Mouse (Mus musculus) gastrocnemius, adult 8-10 months (tissue): ENCODE data around the gene Psme1. TPM values are rescaled to one million over a fixed set of nuclear protein-coding genes. Genes with fewer than 3 reads are reported as not detected.
A peak's percentile ranks its signal among the peaks of the same experiment; 100 is the strongest.

Source experiments
- DNase-seq, 2 experiments: peaks; one replicate each; pipeline ENCODE4 v3.0.0; 2022; ENCODE audit warnings: low spot score in 2 of 2
- total RNA-seq, 4 experiments: library from RNA; stranded (reverse); gene quantifications; 2 replicates each; pipeline ENCODE4 v1.2.4; 2022

Gene Psme1
- 10 to 100 TPM; 63.4 to 78.7 (median 78.0) TPM for total RNA-seq

DNA sequence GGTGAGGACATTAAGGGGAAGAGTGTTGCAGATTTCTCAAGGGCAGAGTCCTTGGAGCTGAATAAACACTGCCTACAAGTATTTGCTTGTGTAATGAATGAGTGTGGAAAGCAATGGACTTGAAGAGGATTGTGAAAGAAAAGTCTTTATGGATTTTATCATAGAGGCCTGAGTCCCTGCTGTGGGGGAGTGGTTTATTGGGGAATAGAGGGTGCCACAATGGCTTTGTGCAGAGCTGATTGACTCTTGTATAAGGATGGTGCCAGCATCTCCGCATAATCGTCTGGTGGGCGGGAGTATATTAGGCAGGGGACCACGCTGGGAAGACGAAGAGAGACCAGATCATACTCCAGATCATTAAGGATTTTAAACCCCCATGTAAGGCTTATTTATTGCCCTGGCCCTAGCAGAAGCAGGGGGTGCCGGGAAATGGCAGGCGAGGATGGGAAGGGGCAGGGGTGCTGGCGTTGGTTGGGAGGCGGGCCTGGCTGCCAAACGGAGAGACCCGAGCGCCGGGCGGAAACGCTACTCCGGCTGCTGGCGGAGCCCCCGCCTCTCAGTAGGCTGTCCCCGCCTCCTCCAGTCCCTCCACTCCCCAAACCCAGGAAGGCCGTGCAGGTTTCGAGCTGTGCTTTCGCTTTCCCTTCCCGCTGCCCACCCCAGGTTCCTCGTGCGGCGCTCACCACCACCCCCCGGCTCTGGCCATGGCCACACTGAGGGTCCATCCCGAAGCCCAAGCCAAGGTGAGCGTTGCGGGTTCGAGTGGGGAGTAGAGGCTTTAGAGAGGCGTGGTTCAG lies at the start of gene Psme1:
Gene Psme1 (plus strand): TSS at position 253 of the 797 bp plus-strand sequence.
- peak; percentile 64 to 66 for DNase-seq

DNA sequence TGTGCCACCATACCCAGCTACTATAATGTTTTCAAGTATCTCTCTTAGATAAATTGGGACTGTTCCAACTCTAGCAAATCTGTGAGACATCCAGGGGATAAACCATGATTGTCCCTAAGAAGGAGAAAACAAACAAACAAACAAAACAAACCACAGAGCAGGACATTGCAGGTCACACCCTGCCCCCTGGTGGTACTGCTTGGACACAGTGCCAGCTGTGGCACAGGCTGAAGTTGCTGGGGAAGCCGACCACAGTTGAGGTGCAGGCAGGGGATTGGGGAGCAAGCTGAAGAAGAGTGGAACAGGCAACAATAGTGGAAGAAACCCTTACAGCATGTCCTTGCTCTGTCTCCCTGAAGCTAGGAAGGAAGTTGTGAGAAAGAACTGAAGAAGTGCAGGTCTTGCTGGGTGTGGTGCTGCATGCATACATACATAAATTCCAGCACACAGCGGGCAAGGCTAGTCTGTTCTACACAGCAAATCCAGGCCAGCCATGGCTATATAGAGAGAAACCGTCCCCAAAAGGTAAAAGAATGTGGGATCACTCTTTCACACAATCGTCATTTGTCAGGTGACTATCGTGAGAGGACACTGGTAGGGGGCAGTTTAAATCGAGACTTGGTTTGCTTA lies 41.7 kb upstream of the Psme1 start:
- DNase-seq: no peak

- DNase-seq: peak; percentile 81 to 89
Observed at GRCm38 (mm10) chr14:55540067-55540786, 37.7 kb upstream of the Psme1 start, which contains the start of gene Pck2. TSS of gene Pck2 (plus strand) at chr14:55540266.

- peak; percentile 48 to 59 for DNase-seq
Observed at GRCm38 (mm10) chr14:55540787-55541321, 37.1 kb upstream of the Psme1 start.

GRCm38 (mm10) chr14:55542268-55542667 lies 35.7 kb upstream of the Psme1 start:
- no peak for DNase-seq

DNA sequence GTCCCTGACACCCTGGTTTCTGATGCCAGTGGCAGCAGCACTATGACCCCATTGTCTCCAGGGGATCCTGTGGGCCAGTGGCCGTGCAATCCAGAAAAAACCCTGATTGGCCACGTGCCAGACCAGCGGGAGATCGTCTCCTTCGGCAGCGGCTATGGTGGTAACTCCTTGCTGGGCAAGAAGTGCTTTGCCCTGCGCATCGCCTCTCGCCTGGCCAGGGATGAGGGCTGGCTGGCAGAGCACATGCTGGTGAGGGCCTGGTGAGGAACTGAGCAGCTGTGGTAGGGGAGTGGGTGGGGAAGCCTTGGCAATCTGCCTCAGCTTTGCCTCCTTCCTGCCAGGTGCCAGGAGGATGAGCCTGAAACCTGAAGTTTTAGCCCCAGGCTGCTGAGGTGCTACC lies 33.6 kb upstream of the Psme1 start:
- DNase-seq: no peak

DNA sequence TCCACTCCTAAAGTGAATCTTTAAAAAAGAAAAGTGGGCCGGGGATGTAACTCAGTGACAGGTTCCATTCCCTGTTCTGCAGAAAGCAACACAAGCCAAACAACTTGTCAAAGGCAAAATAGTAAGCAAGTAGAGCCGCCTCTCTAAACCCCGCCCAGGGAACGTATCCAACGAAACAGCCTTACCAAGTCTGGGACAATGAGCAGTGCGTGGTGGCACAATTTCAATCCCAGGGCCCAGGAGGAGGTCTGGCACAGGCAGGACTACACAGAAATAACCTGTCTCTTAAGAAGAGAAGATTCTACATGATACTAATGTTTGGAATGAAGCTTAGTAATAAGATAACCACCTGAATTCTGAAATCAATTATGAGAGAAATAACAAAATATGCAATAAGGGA lies 27.7 kb upstream of the Psme1 start:
- DNase-seq: no peak

DNA sequence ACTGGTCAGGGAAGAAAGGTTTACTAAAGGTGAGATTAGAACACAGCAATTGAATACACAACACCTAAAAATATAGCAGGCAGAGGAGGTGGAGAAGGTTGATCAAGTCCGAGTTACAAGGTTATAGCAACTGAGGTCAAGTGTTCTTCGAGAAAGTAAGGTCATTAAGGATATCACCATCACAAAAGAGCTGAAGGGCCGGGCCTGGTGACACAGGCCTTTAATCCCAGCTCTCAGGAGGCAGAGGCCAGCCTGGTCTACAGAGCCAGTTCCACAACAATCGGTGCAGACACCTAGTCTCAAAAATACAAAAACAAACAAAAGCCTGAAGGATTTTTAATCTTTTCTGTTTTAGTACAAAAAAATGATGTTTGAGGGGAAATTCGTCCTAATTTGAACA lies 26.6 kb upstream of the Psme1 start:
- DNase-seq: no peak

GRCm38 (mm10) chr14:55551794-55552193 lies 26.1 kb upstream of the Psme1 start:
- no peak for DNase-seq

- DNase-seq: no peak
Observed at GRCm38 (mm10) chr14:55554635-55555034, 23.3 kb upstream of the Psme1 start.

- no peak for DNase-seq
Observed at GRCm38 (mm10) chr14:55555788-55556187, 22.1 kb upstream of the Psme1 start.

DNA sequence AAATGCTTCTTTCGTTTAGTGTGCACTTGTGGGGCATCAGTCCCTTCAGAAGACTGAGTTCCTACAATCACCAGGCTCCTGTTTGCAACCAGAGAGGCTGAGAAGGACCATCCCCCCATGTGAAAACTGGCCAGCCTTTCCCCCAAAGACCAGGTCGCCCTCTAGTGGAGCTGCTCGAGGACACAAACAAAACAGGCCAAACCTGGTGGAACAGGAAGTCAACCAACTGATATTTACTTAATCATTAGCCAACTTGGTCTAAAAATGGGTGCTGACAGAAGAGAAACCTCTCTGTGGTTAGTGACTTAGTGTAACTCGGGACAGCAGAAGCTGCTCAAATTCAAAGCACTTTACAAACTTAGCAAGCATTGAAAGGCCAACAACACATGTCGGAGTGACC lies 20.9 kb upstream of the Psme1 start:
- peak; percentile 55 to 61 for DNase-seq

- no peak for DNase-seq
Observed at GRCm38 (mm10) chr14:55557587-55557986, 20.3 kb upstream of the Psme1 start.

- no peak for DNase-seq
Observed at GRCm38 (mm10) chr14:55558740-55559448, 19.0 kb upstream of the Psme1 start.

GRCm38 (mm10) chr14:55559799-55560201 lies 18.1 kb upstream of the Psme1 start, which contains the start of gene Dcaf11:
TSS of gene Dcaf11 (plus strand) at chr14:55560006.
- peak; percentile 84 to 91 for DNase-seq

GRCm38 (mm10) chr14:55560202-55561073 lies 17.5 kb upstream of the Psme1 start, which contains the start of gene A730061H03Rik:
TSS of gene A730061H03Rik (minus strand) at chr14:55560406.
- peak; percentile 97 for DNase-seq

DNA sequence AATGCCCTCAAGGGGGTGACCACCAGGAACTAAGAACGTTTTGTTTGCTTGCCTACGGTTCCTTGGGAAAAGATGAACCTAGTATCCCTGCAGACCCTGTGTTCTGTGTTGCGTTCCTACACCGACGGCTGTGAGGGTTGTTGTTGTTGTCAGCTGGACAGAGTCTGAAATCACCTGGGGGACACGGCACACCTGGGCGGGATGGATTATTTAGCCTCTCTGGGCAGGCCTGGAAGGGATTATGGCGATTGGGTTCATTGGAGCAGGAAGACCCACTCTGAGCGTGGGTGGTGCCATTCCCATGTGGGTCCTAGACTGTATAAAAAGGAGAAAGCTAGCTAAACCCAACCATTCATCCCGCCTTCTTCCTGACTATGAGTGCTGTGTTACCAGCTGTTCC lies 16.1 kb upstream of the Psme1 start:
- no peak for DNase-seq

GRCm38 (mm10) chr14:55563249-55563648 lies 14.7 kb upstream of the Psme1 start:
- no peak for DNase-seq

- no peak for DNase-seq
Observed at GRCm38 (mm10) chr14:55565748-55566147, 12.2 kb upstream of the Psme1 start.

GRCm38 (mm10) chr14:55567496-55567895 lies 10.4 kb upstream of the Psme1 start:
- no peak for DNase-seq
